Mouse (Mus musculus) right cerebral cortex, postnatal 4 days (tissue): ENCODE measurements around the gene Spag5.
"Not testable (repeated sequence)": the region's sequence is repeated elsewhere in the genome, so short reads cannot be mapped to it uniquely, and the experiment has no call there.

Experiments used
- DNase-seq: peaks from one replicate; pipeline ENCODE4 v3.0.0-alpha.2; 2022

The Spag5 gene

DNA sequence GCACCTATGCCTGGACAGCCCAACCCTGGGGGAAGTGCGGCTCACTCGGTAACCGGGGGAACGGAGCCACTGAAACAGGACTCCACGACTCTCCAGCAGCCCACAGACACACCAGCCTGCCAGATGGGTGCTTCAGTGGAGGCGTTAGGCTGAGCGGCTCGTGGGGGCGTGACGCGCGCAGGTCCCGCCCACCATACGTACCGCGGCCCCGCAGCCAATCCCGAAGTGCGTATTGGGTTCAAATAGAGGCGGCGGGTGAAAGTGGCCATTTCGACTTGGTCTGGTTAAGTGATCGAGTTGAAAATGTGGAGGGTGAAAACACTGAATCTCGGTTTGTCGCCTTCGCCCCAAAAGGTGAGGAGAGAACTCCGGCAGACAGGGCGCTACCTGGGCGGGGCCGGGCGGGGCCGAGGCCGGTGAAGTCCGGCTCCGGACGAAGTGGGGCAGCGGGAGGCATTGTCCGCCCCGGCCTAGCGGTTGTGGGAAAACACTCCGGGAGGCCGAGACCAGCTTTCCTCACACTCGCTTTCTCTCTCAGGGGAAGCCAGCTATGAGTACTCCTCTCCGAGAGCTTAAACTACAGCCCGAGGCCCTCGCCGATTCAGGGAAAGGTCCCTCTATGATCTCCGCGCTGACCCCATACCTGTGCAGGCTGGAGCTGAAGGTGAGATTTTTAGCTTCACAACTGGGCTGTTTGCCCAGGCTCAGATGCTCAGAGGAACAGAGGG lies at the start of gene Spag5:
TSS of gene Spag5 (plus strand) at position 173 of the 728 bp plus-strand sequence.
- DNase-seq, result peak; percentile 82

- DNase-seq, result no peak
Measured at GRCm38 (mm10) chr11:78256618-78257017, 44.7 kb upstream of the Spag5 start.

GRCm38 (mm10) chr11:78260489-78261258 lies 40.7 kb upstream of the Spag5 start:
- DNase-seq, result no peak

- peak; percentile 93 for DNase-seq
Measured at GRCm38 (mm10) chr11:78261380-78262352, 39.7 kb upstream of the Spag5 start, which contains the start of gene 2610507B11Rik. Gene 2610507B11Rik (plus strand): TSS chr11:78261752.

DNA sequence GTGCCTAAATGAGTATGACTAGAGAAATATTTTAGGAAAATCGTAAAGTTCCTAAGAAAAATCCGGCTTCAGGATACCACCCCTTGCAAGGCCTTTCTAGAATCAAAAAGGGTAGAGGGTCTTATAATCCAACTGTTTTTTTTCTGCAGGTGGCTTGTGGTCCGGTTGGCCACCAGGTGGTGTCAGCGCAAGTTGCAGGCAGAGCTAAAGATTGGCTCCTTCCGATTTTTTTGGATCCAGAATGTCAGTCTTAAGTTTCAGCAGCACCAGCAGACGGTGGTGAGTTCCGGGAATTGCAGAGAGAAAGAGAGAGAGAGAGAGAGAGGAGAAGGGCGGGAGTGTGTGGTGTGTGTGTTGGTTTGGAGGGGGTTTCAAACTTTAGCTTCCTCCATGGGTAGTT lies 38.8 kb upstream of the Spag5 start:
- peak; percentile 50 for DNase-seq

- no peak for DNase-seq
Measured at GRCm38 (mm10) chr11:78265571-78265970, 35.8 kb upstream of the Spag5 start.

- no peak for DNase-seq
Measured at GRCm38 (mm10) chr11:78271986-78272385, 29.3 kb upstream of the Spag5 start.

GRCm38 (mm10) chr11:78275596-78275995 lies 25.7 kb upstream of the Spag5 start:
- no peak for DNase-seq

- DNase-seq, result not testable (repeated sequence)
Measured at GRCm38 (mm10) chr11:78276169-78276568, 25.2 kb upstream of the Spag5 start.

DNA sequence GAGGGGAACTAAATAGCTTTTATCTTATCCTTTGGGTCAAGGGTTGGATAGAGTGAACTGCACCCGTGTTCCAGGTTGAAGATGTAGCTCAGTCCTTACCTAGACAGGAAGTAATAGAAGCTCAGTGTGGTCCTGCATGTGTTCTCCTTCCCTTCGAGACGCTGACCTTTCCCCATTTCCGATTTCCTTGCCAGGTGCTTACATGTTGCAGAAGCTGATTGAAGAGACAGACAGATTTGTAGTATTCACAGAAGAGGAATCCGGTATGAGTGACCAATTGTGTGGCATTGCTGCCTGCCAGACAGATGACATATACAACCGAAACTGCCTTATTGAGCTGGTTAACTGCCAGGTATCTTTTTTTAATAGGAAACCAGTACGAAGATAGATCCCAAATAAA lies 22.5 kb upstream of the Spag5 start:
- no peak for DNase-seq

DNA sequence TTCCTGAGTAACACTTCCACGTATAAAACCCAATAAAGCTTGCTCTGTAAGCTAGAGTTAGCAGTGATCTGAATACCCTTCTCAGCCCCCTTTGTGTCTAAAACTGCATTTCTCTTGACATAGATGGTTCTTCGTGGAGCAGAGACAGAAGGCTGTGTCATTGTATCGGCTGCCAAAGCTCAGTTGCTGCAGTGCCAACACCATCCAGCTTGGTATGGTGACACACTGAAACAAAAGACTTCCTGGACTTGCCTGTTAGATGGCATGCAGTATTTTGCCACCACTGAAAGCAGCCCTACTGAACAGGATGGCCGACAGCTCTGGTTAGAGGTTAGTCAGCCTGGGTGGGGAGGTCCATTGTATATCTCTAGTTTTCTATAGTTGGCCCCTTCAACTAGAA lies 21.7 kb upstream of the Spag5 start:
- DNase-seq, result no peak

DNA sequence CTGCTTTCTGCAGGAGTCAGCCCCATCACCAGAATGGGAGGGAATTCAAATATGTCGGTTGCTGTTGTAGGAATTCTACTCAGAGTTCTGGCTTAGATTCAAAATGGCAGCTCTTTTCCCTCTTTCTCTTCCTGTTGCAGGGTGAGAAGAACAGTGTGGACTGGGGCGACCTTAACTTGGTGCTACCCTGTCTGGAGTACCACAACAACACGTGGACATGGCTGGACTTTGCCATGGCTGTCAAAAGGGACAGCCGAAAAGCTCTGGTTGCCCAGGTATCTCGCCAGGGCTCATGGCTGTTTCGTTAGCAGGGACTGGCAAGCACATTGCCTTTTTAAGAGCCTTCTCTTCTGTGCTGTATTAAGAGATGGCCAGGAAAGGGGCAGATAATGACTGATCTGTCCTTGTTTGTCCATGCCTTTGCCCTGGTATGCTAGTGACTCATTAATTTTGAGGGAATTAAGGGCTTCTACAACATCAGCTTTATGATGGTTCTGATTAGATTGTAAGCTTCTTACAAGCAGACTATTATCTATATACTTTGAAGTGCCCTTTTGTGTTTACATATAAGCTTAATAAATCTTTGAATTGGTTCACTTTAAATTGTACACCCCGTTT lies 12.1 kb upstream of the Spag5 start:
- DNase-seq, result no peak

- DNase-seq, result no peak
Measured at GRCm38 (mm10) chr11:78290654-78291053, 10.7 kb upstream of the Spag5 start, which contains the start of gene BC030499. Gene BC030499 (plus strand): TSS chr11:78290841.

GRCm38 (mm10) chr11:78294585-78294984 lies 6.7 kb upstream of the Spag5 start:
- DNase-seq, result no peak

DNA sequence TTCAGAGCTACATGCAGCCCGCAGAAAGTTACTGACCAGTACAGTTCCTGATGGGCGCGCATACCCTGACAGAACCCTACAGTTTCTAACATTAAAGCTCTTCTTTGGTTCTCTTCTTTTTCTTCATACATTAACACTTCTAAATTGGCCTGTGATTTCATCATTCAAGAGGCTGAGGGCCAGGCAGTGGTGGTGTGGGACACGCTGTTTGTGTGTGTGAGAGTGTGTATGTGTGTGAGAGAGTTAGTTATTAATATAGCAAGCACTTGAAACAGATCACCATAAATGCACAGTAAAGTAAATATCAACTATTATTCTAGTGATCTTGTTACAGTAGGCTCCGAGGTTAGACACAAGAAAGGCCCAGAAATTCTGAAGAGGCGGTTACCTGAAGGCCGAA lies 412 bp upstream of the Spag5 start:
- no peak for DNase-seq

DNA sequence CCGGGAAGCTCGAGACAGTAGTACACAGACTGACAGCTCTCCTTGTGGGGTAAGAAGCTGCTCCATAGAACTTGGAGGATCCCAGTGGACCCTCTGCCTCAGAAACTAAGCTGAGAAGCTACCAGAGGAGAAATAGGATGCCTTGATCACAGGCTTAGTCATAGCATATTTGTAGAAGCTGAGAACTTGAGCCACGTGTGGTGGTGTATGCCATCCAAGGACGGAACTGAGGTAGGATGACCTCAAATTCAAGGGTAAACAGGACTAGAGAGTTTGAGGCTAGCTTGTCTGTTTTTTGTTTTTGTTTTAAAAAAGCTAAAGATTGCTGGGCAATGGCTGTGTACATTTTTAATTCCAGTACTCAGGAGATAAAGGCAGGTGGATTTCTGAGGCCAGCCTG lies 3.9 kb downstream of the Spag5 start:
- DNase-seq, result no peak

DNA sequence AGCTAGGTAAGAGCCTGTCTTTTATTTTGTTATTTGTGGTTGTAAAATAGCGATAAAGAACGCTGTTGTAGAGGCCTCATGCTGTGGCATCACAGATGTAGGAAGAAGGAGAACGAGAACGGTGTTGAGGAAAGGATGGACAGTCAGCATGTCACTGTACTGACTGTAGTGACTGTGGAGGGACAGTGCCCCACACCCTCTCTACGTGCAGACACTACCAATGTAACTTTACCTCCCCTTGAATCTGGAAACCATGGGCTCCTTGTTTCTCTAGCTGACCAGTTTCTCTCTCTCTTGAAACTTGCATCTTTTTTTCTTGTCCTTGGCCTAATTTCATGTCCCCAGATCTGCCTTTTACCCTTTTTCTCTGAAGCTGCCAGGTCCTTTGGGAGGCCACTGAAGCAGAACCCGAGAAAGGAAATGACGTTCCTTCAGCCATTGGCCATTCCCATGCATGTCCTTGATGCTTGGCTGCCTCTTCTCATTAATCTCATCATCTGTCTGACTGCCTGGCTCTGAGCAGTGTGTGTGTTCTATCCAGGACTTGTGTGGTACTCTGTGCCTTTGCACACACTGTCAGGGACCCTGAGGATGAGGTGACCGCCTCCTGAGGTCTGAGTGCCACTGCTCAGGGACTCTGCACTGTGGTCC lies 9.7 kb downstream of the Spag5 start:
- no peak for DNase-seq

DNA sequence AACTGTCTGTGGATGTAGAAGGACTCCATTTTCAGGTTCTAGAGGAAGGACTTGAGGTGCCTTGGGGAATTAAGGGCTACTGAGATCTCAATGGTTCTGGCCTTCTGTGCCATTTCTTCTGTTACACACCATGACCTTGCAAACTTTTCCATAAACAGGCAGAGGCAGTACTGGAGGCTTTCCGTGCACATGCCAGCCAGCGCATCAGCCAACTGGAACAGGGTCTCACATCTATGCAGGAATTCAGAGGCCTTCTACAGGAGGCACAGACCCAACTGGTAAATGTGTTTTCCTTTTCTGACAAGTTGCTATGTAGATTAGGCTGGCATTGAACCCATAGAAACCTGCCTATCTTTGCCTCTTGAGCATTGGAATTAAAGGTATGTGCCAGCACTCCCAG lies 12.3 kb downstream of the Spag5 start:
- DNase-seq, result no peak

DNA sequence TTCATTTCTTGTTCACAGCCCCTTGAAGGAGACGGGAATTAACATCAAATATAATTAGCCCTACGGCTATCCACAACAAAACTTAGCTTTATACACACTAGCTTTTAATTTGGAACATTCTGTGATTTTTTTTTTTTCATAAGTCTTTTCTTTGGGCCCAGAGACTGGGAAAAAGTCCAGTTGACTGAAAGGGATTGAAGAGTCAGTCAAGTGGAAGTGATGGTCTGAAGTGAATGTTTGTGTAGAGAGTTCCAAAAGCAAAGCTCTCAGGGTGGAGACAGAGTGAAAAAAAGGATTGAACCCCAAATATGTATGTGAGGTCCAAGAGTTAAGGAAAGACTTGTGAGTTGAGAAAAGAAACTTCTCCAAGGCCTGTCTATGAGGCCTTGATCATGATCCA lies 17.1 kb downstream of the Spag5 start:
- no peak for DNase-seq

DNA sequence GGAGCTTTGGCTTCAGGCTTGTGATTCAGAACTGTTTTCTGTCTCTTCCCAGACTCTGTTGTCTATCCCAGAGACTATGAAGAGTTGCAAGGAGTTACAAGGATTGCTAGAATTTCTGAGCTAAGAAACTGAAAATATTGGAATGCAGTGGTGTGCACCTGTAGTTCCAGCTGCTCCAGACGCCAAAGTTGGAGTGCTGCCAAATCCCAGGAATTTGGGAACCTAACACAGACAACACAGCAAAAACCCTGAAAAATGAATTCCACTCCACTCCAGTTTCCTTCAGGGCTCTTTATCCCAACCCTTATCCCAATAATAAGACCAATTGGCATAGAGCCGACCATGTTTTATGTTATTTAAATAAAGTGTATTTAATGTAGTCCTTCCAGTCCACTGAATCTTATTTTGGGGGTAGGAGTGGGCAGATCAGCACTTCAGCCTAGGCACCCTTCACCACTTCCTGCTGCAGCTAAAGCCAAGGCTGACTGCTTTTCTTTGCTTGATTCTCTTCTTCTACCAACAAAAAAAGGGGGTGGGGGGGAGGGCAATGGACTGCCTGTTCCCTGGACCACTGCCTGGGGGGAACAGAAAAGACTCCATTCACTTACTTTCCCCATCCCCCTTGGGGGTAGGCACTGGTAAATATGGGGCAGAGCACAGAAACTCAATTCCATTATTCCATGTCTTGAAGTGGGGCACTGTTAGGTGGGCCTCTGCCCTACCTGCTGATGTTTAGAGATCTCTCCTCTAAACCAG lies 20.9 kb downstream of the Spag5 start:
- no peak for DNase-seq

DNA sequence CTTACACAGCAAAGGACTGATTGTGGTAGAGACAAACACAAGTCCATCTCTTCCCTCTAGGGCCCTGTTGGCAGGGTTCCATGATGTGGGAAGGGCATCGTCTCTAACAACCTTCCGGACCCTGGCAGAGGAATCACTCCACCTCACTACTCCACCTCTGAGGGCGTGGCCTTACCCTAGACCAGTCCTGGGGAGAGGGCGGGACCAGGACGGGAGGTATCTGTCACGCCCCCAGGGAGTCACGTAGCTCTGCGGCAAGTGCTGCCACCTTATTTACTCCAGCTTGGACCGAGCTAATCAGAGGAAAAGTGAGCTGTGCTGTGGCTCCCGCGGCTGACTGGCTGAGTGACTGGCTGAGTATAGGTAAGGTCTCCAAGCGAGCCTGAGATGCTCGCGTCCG lies 21.5 kb downstream of the Spag5 start, which contains the start of gene Aldoc:
TSS of gene Aldoc (plus strand) at position 109 of the 400 bp plus-strand sequence.
- DNase-seq, result peak; percentile 60
